Mouse (Mus musculus): ENCODE results near the gene 1700020D05Rik.

- TF ChIP-seq CTCF (conservative IDR thresholded peaks at IDR 0.05; ENCODE audit: low read length): no peak
- TF ChIP-seq NANOG (IDR thresholded peaks at IDR 0.05; ENCODE audit: borderline replicate concordance, low read length): no peak
- no peak for TF ChIP-seq POU5F1 (IDR thresholded peaks at IDR 0.05; ENCODE audit: borderline replicate concordance, low read length)
These were observed 35.2 kb downstream of the 1700020D05Rik start, which contains the start of gene Ctsw for GRCm38 (mm10) chr19:5468374-5468773.
